Mouse (Mus musculus) myocyte (in vitro differentiated cells): ENCODE data around the gene Vps26c.

Experiments used
- CEBPB ChIP-seq: IDR thresholded peaks from 2 replicates; pipeline ENCODE4 v1.6.1; 2011; ENCODE audit warnings: mild to moderate bottlenecking, moderate library complexity; ENCODE audit not compliant: poor library complexity, insufficient read depth, severe bottlenecking
- E2F4 ChIP-seq: IDR thresholded peaks from one replicate; pipeline ENCODE4 v1.6.1; 2011; ENCODE audit warnings: mild to moderate bottlenecking, control low read depth, moderate library complexity; ENCODE audit not compliant: insufficient read depth
- MAX ChIP-seq: IDR thresholded peaks from one replicate; pipeline ENCODE4 v1.6.1; 2011; ENCODE audit warnings: low read depth, mild to moderate bottlenecking, control low read depth
- MYOD1 ChIP-seq, 3 experiments: IDR thresholded peaks; one replicate each; pipeline ENCODE4 v1.6.1; 2011; ENCODE audit warnings: control low read depth in 2 of 3, low read depth in 2 of 3, mild to moderate bottlenecking in 2 of 3, moderate library complexity in 1 of 3; ENCODE audit not compliant: insufficient read length in 2 of 3, control insufficient read depth in 1 of 3
- MYOG ChIP-seq, 3 experiments: IDR thresholded peaks; one replicate each; pipeline ENCODE4 v1.6.1; 2011; ENCODE audit warnings: control low read depth in 2 of 3, low read depth in 2 of 3, mild to moderate bottlenecking in 2 of 3; ENCODE audit not compliant: insufficient read length in 2 of 3, control insufficient read depth in 1 of 3, insufficient read depth in 1 of 3
- POLR2A ChIP-seq: IDR thresholded peaks from one replicate; pipeline ENCODE4 v1.6.1; 2011; ENCODE audit warnings: low read depth, mild to moderate bottlenecking, control low read depth, moderate library complexity; ENCODE audit not compliant: insufficient read length
- POLR2AphosphoS2 ChIP-seq: IDR thresholded peaks from one replicate; pipeline ENCODE4 v1.6.1; 2011; ENCODE audit warnings: low read depth, control low read depth; ENCODE audit not compliant: insufficient read length
- REST ChIP-seq: IDR thresholded peaks from one replicate; pipeline ENCODE4 v1.6.1; 2011; ENCODE audit warnings: mild to moderate bottlenecking, control low read depth, moderate library complexity; ENCODE audit not compliant: insufficient read depth, insufficient read length
- SRF ChIP-seq: IDR thresholded peaks from one replicate; pipeline ENCODE4 v1.6.1; 2011; ENCODE audit warnings: low read depth; ENCODE audit not compliant: control insufficient read depth, insufficient read length
- TCF12 ChIP-seq: IDR thresholded peaks from one replicate; pipeline ENCODE4 v1.6.1; 2011; ENCODE audit warnings: mild to moderate bottlenecking, control low read depth; ENCODE audit not compliant: poor library complexity, insufficient read depth, severe bottlenecking
- TCF3 ChIP-seq: IDR thresholded peaks from one replicate; pipeline ENCODE4 v1.6.1; 2011; ENCODE audit warnings: low read depth, control low read depth; ENCODE audit not compliant: insufficient read length
- USF1 ChIP-seq: IDR thresholded peaks from one replicate; pipeline ENCODE4 v1.6.1; 2011; ENCODE audit warnings: low read depth, mild to moderate bottlenecking, control low read depth, moderate library complexity

GRCm38 (mm10) chr16:94556228-94556627 is 29.6 kb upstream of the Vps26c start:
- TF ChIP-seq POLR2AphosphoS2 (no peak), POLR2A (no peak), TCF12 (no peak), E2F4 (no peak), MYOD1 (IDR thresholded peaks at IDR 0.05; ENCODE audit: control insufficient read depth in 1 of 3, insufficient read length in 2 of 3, low read depth in 2 of 3) (no peak), USF1 (no peak), SRF (no peak), MYOG (IDR thresholded peaks at IDR 0.05; ENCODE audit: control insufficient read depth in 1 of 3, insufficient read depth in 1 of 3, insufficient read length in 2 of 3, low read depth in 2 of 3) (no peak), TCF3 (no peak), MAX (no peak), REST (no peak), CEBPB (no peak)
